Mouse (Mus musculus): ENCODE data around the gene Mettl22.

DNA sequence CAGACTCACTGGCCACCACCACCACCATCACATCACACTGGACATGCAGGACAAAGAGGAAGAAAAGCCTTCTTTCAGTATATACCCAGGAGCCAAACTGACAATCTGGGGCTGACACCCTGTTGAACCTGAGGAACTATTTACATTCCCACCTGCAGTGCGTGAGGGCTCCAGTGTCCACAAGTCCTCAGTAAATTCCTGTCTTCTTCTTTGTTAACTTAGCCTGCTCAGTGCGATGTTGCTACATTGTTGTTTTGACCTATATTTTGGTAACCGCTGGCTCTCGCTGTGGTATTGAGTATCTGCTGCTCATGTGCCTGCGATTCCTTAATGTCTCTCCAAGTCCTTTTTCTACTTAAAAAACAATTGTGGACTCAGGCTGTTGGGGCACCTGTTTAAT, 49.9 kb downstream of the Mettl22 start:
- TF ChIP-seq CTCF (IDR thresholded peaks at IDR 0.05; ENCODE audit: low read depth, low read length) (no peak), POLR2A (IDR thresholded peaks at IDR 0.05; ENCODE audit: extremely low read depth, insufficient read depth, low read length) (no peak)
